Mouse (Mus musculus): Measurements from ENCODE around the gene Mtor.
A peak's percentile ranks its signal among the peaks of the same experiment; 100 is the strongest.

Mtor gene

GRCm38 (mm10) chr4:148595916-148596315, 147.5 kb downstream of the Mtor start:
- DNase-seq (ENCODE audit: low spot score in 2 of 2): no peak

GRCm38 (mm10) chr4:148596731-148597130, 148.3 kb downstream of the Mtor start:
- no peak for DNase-seq (ENCODE audit: low spot score in 2 of 2)

GRCm38 (mm10) chr4:148598826-148599225, 150.4 kb downstream of the Mtor start:
- DNase-seq (ENCODE audit: low spot score in 2 of 2): no peak

- DNase-seq (ENCODE audit: low spot score in 2 of 2): no peak
Measured at GRCm38 (mm10) chr4:148600316-148600715, 151.9 kb downstream of the Mtor start.

- no peak for DNase-seq (ENCODE audit: low spot score in 2 of 2)
Measured at GRCm38 (mm10) chr4:148601871-148602270, 153.5 kb downstream of the Mtor start.

- no peak for DNase-seq (ENCODE audit: low spot score in 2 of 2)
Measured at GRCm38 (mm10) chr4:148602357-148603120, 154.1 kb downstream of the Mtor start, which contains the start of gene Masp2. Masp2 (plus strand) TSS chr4:148602554.

GRCm38 (mm10) chr4:148603376-148604139, 155.1 kb downstream of the Mtor start:
- DNase-seq (ENCODE audit: low spot score in 2 of 2): no peak

- no peak for DNase-seq (ENCODE audit: low spot score in 2 of 2)
Measured at GRCm38 (mm10) chr4:148604141-148604540, 155.7 kb downstream of the Mtor start.

- DNase-seq (ENCODE audit: low spot score in 2 of 2): peak in 1 of 2 experiments; percentile 59
Measured at GRCm38 (mm10) chr4:148604541-148605165, 156.2 kb downstream of the Mtor start.
